Mouse (Mus musculus): ENCODE measurements at regions not wholly inside any gene's neighbourhood (a gene's known extent, or its start where the extent isn't known, plus 50 kb on each side); places are given as distances from the start of the nearest gene placed in this dataset.

DNA sequence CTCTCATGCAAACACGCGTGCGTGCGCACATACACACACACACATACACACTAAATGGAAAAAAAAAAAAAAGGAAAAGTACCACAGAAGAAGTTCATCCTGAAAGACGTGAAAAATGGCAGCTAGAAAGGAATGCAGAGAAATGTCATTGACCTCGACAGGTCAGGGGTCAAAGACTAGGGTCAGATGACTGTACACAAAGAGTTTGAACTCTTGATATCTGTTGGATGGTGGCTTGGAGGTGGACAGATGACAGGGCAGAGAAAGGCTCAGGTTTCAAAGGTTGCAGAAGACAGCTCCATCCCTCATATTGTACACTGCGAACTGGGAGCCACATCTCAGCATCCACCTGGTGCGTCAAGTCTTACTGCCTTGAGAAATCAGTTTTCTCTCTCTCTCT, 112.5 kb downstream of the Cd83 start:
- intact Hi-C loops (cut with DNase I) = no loop called here
- H3K27ac ChIP-seq = no peak overlapping the region

DNA sequence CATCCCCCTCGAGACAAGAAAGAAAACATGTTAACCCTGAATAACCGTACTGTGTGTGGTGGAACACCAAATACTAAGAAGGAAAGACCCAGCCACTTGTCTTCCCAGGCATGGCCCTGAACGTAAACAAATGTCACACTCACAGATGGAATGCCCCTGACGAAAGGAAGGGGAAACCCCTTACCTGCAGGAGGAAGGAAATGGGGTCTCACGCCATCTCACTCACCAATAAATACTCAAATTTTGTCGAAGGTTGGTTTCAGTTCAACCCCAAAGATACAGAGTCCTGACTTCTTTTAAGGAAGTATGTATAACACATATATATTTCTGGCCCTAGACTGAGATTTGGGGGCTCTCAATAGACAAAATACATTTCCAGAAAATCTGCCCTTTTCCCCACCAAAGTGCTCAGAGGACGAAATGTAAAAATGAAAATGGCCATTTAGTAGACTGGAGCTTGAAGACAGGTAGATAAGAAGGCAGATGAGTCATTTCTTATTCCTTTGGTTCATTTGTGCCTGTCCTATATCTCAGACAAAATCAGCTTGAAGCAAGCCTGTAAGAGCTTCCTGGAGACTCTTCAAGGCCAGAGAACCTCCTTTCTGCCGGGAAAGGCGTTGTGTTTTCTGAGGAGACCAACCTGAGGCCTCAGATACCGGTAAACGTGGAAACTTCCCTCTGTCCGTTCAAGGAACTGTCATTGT, 114.1 kb downstream of the Cd83 start:
- TF ChIP-seq CTCF (IDR thresholded peaks at IDR 0.05) = no peak
- no peak overlapping the region for H3K4me3 ChIP-seq
- DNase-seq = no peak
- intact Hi-C loops (cut with DNase I) = no loop called here
- no peak overlapping the region for H3K27ac ChIP-seq

More for the DNA sequence above, 112.5 kb downstream of the Cd83 start:
- no peak for DNase-seq
- no peak for TF ChIP-seq CTCF (IDR thresholded peaks at IDR 0.05)
- no peak overlapping the region for H3K4me3 ChIP-seq

DNA sequence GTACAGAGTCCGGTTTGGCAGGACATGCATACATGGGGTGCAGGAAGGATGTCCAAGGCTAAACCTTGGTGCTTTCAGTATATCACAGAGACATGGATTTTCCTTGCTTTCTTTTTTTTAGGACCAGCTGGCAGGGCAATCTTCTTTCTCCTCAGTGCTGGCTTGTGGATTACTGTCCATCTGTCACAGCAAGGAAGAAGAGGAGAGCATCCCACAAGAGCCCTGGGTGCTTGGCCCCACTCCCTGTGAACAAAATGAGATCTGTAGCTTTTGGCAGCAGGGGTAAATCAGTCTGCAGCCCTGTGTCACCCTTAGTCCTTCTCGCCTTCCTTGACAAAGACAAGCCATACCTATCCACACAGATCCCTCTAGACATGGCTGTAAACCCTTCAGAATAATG, 115.5 kb downstream of the Cd83 start:
- intact Hi-C loops (cut with DNase I) = no loop called here
- no peak for TF ChIP-seq CTCF (IDR thresholded peaks at IDR 0.05)
- no peak for DNase-seq
- no peak overlapping the region for H3K4me3 ChIP-seq
- peak overlapping the region; percentile 44 for H3K27ac ChIP-seq

DNA sequence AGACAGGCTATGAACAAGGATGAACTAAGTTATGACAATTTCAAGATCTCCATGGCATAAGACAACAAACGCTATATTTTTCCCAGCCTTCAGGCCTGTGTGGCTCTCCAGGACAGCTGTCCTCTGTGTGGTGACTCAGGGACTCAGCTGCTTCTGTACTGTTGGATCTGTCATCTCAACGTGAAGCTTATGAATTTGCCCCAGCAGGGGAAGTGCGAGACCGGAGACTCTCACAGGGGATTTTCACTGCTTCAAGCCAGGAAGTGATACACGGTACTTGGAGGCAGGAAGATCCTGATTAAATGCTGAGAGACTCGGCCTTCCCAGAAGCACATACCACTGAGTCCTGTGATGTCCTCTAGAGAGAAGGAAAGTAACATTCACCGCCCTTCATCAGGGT, 116.2 kb downstream of the Cd83 start:
- intact Hi-C loops (cut with DNase I) = no loop called here
- H3K27ac ChIP-seq = peak overlapping the region; percentile 44
- no peak overlapping the region for H3K4me3 ChIP-seq
- no peak for TF ChIP-seq CTCF (IDR thresholded peaks at IDR 0.05)
- DNase-seq = no peak

GRCm38 (mm10) chr13:43903391-43903790, 118.8 kb downstream of the Cd83 start:
- no peak overlapping the region for H3K27ac ChIP-seq
- intact Hi-C loops (cut with DNase I) = no loop called here
- no peak overlapping the region for H3K4me3 ChIP-seq
- TF ChIP-seq CTCF (IDR thresholded peaks at IDR 0.05) = no peak
- DNase-seq = peak; percentile 28

GRCm38 (mm10) chr13:43904291-43904690, 119.7 kb downstream of the Cd83 start:
- intact Hi-C loops (cut with DNase I) = no loop called here
- TF ChIP-seq CTCF (IDR thresholded peaks at IDR 0.05) = no peak

GRCm38 (mm10) chr13:43906241-43906640, 121.7 kb downstream of the Cd83 start:
- DNase-seq = no peak
- no peak for TF ChIP-seq CTCF (IDR thresholded peaks at IDR 0.05)
- intact Hi-C loops (cut with DNase I) = no loop called here
- H3K4me3 ChIP-seq = no peak overlapping the region
- H3K27ac ChIP-seq = no peak overlapping the region

More at GRCm38 (mm10) chr13:43904291-43904690, 119.7 kb downstream of the Cd83 start:
- Histone ChIP-seq H3K27ac (no peak overlapping the region), H3K4me3 (no peak overlapping the region)
- no peak for DNase-seq

- Histone ChIP-seq H3K27ac (peak overlapping the region; percentile 66), H3K4me3 (peak overlapping the region; percentile 62)
- no peak for DNase-seq
- TF ChIP-seq CTCF (IDR thresholded peaks at IDR 0.05) = no peak
- intact Hi-C loops (cut with DNase I) = no loop called here
These were observed 122.8 kb downstream of the Cd83 start for GRCm38 (mm10) chr13:43907425-43907824.

GRCm38 (mm10) chr13:43908041-43908644, 123.6 kb downstream of the Cd83 start:
- H3K27ac ChIP-seq = peak overlapping the region; percentile 66
- intact Hi-C loops (cut with DNase I) = no loop called here
- peak overlapping the region; percentile 62 for H3K4me3 ChIP-seq
- TF ChIP-seq CTCF (IDR thresholded peaks at IDR 0.05) = no peak
- DNase-seq = peak; percentile 26

DNA sequence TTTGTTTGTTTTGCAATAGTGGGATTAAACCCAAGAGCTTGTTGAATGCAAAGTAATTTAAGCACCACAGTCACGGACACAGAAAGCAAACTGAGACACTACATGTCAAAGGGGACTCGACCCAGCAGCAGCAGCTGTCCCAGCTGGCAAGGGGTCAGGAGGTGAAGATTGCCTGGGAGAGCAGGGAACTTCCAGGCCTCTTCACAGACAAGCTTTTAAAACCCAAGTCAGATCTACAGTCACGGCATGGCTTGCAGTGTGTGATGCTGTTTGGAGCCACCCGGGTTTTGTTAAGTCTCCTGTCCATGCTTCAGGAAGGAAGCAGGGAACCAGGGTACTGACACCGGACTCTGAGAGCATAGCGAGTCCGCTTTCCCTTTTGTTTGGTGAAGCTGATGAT, 125.4 kb downstream of the Cd83 start:
- Histone ChIP-seq H3K4me3 (no peak overlapping the region), H3K27ac (no peak overlapping the region)
- DNase-seq = peak; percentile 44
- no peak for TF ChIP-seq CTCF (IDR thresholded peaks at IDR 0.05)
- intact Hi-C loops (cut with DNase I) = no loop called here

- TF ChIP-seq CTCF (IDR thresholded peaks at IDR 0.05) = no peak
- no peak for DNase-seq
- no peak overlapping the region for H3K4me3 ChIP-seq
- intact Hi-C loops (cut with DNase I) = no loop called here
- H3K27ac ChIP-seq = no peak overlapping the region
These were observed 128.9 kb downstream of the Cd83 start for GRCm38 (mm10) chr13:43913476-43913875.

GRCm38 (mm10) chr13:43919781-43920420, 135.3 kb downstream of the Cd83 start:
- Histone ChIP-seq H3K4me3 (no peak overlapping the region), H3K27ac (no peak overlapping the region)
- no peak for DNase-seq
- no peak for TF ChIP-seq CTCF (IDR thresholded peaks at IDR 0.05)
- intact Hi-C loops (cut with DNase I) = no loop called here
